Mouse (Mus musculus): Measurements from ENCODE around the gene Grk6.

GRCm38 (mm10) chr13:55465830-55466440 lies 21.1 kb downstream of the Grk6 start:
- TF ChIP-seq CTCF (IDR thresholded peaks at IDR 0.05; ENCODE audit: borderline replicate concordance, insufficient read depth, low read depth, low read length), result no peak
- no peak for TF ChIP-seq POLR2A (IDR thresholded peaks at IDR 0.05; ENCODE audit: borderline replicate concordance, insufficient read depth, low read length)

All from cerebellum, adult 2 months (tissue).